Mouse (Mus musculus): ENCODE results near the gene Aldoc. TPM values are rescaled to one million over a fixed set of nuclear protein-coding genes. Genes with fewer than 3 reads are reported as not detected.

Aldoc gene
- polyA plus RNA-seq, 1 experiment from 2014 or later: 9.3 TPM

GRCm38 (mm10) chr11:78343381-78344327 lies 20.9 kb downstream of the Aldoc start, which contains the start of gene Unc119:
Unc119 (plus strand) TSS chr11:78343482.
- 3% methylated on average over 63 of the region's 66 CpGs for WGBS
- 0 out of 2 replicates have a peak within 1 kb of the TSS, but pooled peaks have one; percentile 50 for H3K27ac ChIP-seq (ENCODE audit: low read depth, low read length)
- H3K9ac ChIP-seq (ENCODE audit: low read depth, low read length): peak within 1 kb of the TSS; percentile 79
- ATAC-seq: peak; percentile 68
- peak within 1 kb of the TSS; percentile 74 for H3K4me3 ChIP-seq (ENCODE audit: low read depth, low read length)
- H3K4me1 ChIP-seq (replicated peaks; ENCODE audit: control insufficient read depth, insufficient read depth, low read length): peaks cover 12% of the 10 kb centered on the region; the same call in 1 of the 2 replicates
- peak; percentile 27; the same call in 1 of the 2 replicates for TF ChIP-seq CTCF (IDR thresholded peaks at IDR 0.05; ENCODE audit: low read depth)
- H3K36me3 ChIP-seq (ENCODE audit: control insufficient read depth, insufficient read depth): peaks cover 28% of the 10 kb centered on the region
- H3K9me3 ChIP-seq (ENCODE audit: control insufficient read depth): no peaks in the 10 kb centered on the region
- peak within 1 kb of the TSS; percentile 100 for H3K4me2 ChIP-seq (replicated peaks; ENCODE audit: low read depth)
- H3K27me3 ChIP-seq (replicated peaks; ENCODE audit: control insufficient read depth, insufficient read depth, low read length): no peaks in the 10 kb centered on the region

GRCm38 (mm10) chr11:78344328-78344889 lies 21.6 kb downstream of the Aldoc start:
- ATAC-seq: no peak
- Histone ChIP-seq H3K27me3 (replicated peaks; ENCODE audit: control insufficient read depth, insufficient read depth, low read length) (no peaks in the 10 kb centered on the region), H3K9ac (ENCODE audit: low read depth, low read length) (peak overlapping the region; percentile 79; the same call in 1 of the 2 replicates), H3K4me3 (ENCODE audit: low read depth, low read length) (peak overlapping the region; percentile 74), H3K27ac (ENCODE audit: low read depth, low read length) (peak overlapping the region; percentile 16; the same call in 1 of the 2 replicates), H3K4me2 (replicated peaks; ENCODE audit: low read depth) (peak overlapping the region; percentile 100), H3K4me1 (replicated peaks; ENCODE audit: control insufficient read depth, insufficient read depth, low read length) (peaks cover 12% of the 10 kb centered on the region; the same call in 1 of the 2 replicates), H3K9me3 (ENCODE audit: control insufficient read depth) (no peaks in the 10 kb centered on the region), H3K36me3 (ENCODE audit: control insufficient read depth, insufficient read depth) (peaks cover 27% of the 10 kb centered on the region)
- TF ChIP-seq CTCF (IDR thresholded peaks at IDR 0.05; ENCODE audit: low read depth): no peak
- 68% methylated on average over 6 of the region's 6 CpGs for WGBS

GRCm38 (mm10) chr11:78344890-78345715 lies 22.3 kb downstream of the Aldoc start:
- Histone ChIP-seq H3K4me1 (replicated peaks; ENCODE audit: control insufficient read depth, insufficient read depth, low read length) (peaks cover 12% of the 10 kb centered on the region; the same call in 1 of the 2 replicates), H3K27ac (ENCODE audit: low read depth, low read length) (peak overlapping the region; percentile 16; the same call in 1 of the 2 replicates), H3K36me3 (ENCODE audit: control insufficient read depth, insufficient read depth) (peaks cover 22% of the 10 kb centered on the region; the same call in 1 of the 2 replicates), H3K4me2 (replicated peaks; ENCODE audit: low read depth) (peak overlapping the region; percentile 27), H3K9me3 (ENCODE audit: control insufficient read depth) (no peaks in the 10 kb centered on the region), H3K27me3 (replicated peaks; ENCODE audit: control insufficient read depth, insufficient read depth, low read length) (no peaks in the 10 kb centered on the region), H3K4me3 (ENCODE audit: low read depth, low read length) (no peak overlapping the region), H3K9ac (ENCODE audit: low read depth, low read length) (no peak overlapping the region)
- 50% methylated on average over 8 of the region's 8 CpGs for WGBS
- no peak for ATAC-seq
- TF ChIP-seq CTCF (IDR thresholded peaks at IDR 0.05; ENCODE audit: low read depth): no peak

DNA sequence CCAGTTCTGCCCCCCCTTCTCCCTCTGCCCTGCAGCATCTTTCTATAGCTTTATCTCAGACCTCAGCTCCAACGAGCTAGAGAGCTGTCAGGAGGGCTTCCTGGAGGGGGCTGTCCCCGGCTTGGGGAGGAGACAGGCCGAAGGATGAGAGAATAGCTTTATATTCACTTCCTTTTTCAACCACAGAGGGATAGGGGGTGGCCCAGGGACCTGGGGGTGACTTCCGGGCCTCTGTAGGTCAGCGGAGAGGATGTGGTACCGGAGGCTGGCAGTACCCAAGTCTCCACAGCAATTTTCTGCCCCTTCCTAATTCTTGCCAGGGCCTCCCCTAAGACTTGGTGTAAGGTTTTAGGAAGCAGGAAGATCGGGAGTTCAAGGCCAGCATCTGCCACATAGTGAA lies 23.0 kb downstream of the Aldoc start:
- Histone ChIP-seq H3K4me2 (replicated peaks; ENCODE audit: low read depth) (no peak overlapping the region), H3K27me3 (replicated peaks; ENCODE audit: control insufficient read depth, insufficient read depth, low read length) (no peaks in the 10 kb centered on the region), H3K9ac (ENCODE audit: low read depth, low read length) (no peak overlapping the region), H3K4me1 (replicated peaks; ENCODE audit: control insufficient read depth, insufficient read depth, low read length) (peaks cover 12% of the 10 kb centered on the region; the same call in 1 of the 2 replicates), H3K36me3 (ENCODE audit: control insufficient read depth, insufficient read depth) (peaks cover 19% of the 10 kb centered on the region; the same call in 1 of the 2 replicates), H3K27ac (ENCODE audit: low read depth, low read length) (no peak overlapping the region), H3K4me3 (ENCODE audit: low read depth, low read length) (no peak overlapping the region), H3K9me3 (ENCODE audit: control insufficient read depth) (no peaks in the 10 kb centered on the region)
- WGBS: 76% methylated on average over 7 of the region's 7 CpGs
- ATAC-seq: no peak
- no peak for TF ChIP-seq CTCF (IDR thresholded peaks at IDR 0.05; ENCODE audit: low read depth)

GRCm38 (mm10) chr11:78346326-78347069 lies 23.7 kb downstream of the Aldoc start:
- H3K4me1 ChIP-seq (replicated peaks; ENCODE audit: control insufficient read depth, insufficient read depth, low read length): peaks cover 12% of the 10 kb centered on the region; the same call in 1 of the 2 replicates
- no peak for ATAC-seq
- no peaks in the 10 kb centered on the region for H3K9me3 ChIP-seq (ENCODE audit: control insufficient read depth)
- no peaks in the 10 kb centered on the region for H3K27me3 ChIP-seq (replicated peaks; ENCODE audit: control insufficient read depth, insufficient read depth, low read length)
- TF ChIP-seq CTCF (IDR thresholded peaks at IDR 0.05; ENCODE audit: low read depth): no peak
- no peak overlapping the region for H3K4me3 ChIP-seq (ENCODE audit: low read depth, low read length)
- no peak overlapping the region for H3K9ac ChIP-seq (ENCODE audit: low read depth, low read length)
- no peak overlapping the region for H3K27ac ChIP-seq (ENCODE audit: low read depth, low read length)
- no peak overlapping the region for H3K4me2 ChIP-seq (replicated peaks; ENCODE audit: low read depth)
- 79% methylated on average over 6 of the region's 6 CpGs for WGBS
- peaks cover 13% of the 10 kb centered on the region; the same call in 1 of the 2 replicates for H3K36me3 ChIP-seq (ENCODE audit: control insufficient read depth, insufficient read depth)

Data from intestine, postnatal 0 days (tissue).